Mouse (Mus musculus): ENCODE data around the gene Adgrb3. TPM values are rescaled to one million over a fixed set of nuclear protein-coding genes. Genes with fewer than 3 reads are reported as not detected.

Gene Adgrb3
- polyA plus RNA-seq, 1 experiment from 2014 or later = 14.8 TPM

- H3K4me2 ChIP-seq (replicated peaks; ENCODE audit: low read depth, low read length) = peak overlapping the region; percentile 45
- WGBS = 23% methylated on average over 7 of the region's 7 CpGs
- H3K4me3 ChIP-seq (ENCODE audit: low read depth, low read length) = peak overlapping the region; percentile 42
- H3K4me1 ChIP-seq (replicated peaks; ENCODE audit: control insufficient read depth, insufficient read depth, low read length) = no peaks in the 10 kb centered on the region
- H3K36me3 ChIP-seq (ENCODE audit: control insufficient read depth, insufficient read depth, low read length) = no peaks in the 10 kb centered on the region
- H3K9me3 ChIP-seq (ENCODE audit: control insufficient read depth, low read length) = no peaks in the 10 kb centered on the region
- ATAC-seq (ENCODE audit: low FRiP score) = peak; percentile 69
- H3K9ac ChIP-seq (ENCODE audit: low read depth, low read length) = peak overlapping the region; percentile 52
- DNase-seq (ENCODE audit: low spot score) = peak; percentile 16
- H3K27me3 ChIP-seq (ENCODE audit: control insufficient read depth, insufficient read depth, low read length) = no peaks in the 10 kb centered on the region
- H3K27ac ChIP-seq (ENCODE audit: low read depth, low read length) = peak overlapping the region; percentile 74
Measured at GRCm38 (mm10) chr1:25229245-25229750, 600.2 kb downstream of the Adgrb3 start.

DNA sequence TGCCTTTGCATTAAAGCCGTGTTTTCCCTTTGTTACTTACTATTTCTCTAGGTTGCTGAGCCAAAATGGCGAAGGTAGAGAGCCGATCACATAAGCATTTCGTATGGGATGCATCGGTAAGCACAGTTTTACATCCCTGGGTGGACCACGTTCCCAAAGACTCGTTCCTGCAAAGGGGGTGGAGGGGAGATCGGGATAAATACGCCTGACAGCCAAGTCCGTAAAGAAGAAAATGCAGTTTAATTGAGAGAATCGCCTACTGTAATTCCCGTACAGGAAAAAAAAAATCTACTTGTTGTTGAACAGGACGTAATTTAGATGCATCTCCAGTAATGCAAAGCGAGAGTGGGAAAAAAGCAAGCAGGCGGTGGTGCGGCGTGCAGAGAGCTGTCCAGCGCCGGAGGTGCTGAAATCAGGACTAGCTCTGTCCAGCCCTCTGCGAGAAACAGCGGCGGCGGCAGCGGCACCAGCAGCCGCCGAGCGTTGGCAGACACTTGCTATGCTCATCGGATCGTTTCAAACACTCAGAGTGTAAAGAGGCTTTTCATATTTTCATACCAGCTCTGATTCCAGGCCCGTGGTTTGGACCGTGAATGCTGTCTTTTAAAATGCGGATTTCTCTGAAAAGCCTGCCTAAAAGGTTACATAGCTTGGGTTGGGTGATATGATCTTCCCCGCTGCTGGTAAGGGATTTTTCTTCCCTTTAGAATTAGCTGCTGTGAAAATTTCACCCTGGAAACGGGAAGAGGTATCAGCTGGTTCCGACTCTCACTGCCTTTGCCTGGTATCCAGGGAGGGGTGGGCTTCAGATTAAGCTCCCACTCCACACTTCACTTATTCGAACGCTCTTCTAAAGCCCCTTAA is 600.9 kb downstream of the Adgrb3 start:
- WGBS = 5% methylated on average over 37 of the region's 37 CpGs
- H3K9me3 ChIP-seq (ENCODE audit: control insufficient read depth, low read length) = no peaks in the 10 kb centered on the region
- DNase-seq (ENCODE audit: low spot score) (peak; percentile 87), ATAC-seq (ENCODE audit: low FRiP score) (peak; percentile 91)
- no peaks in the 10 kb centered on the region for H3K27me3 ChIP-seq (ENCODE audit: control insufficient read depth, insufficient read depth, low read length)
- H3K9ac ChIP-seq (ENCODE audit: low read depth, low read length) = peak overlapping the region; percentile 52
- H3K4me2 ChIP-seq (replicated peaks; ENCODE audit: low read depth, low read length) = peak overlapping the region; percentile 45
- no peaks in the 10 kb centered on the region for H3K4me1 ChIP-seq (replicated peaks; ENCODE audit: control insufficient read depth, insufficient read depth, low read length)
- peak overlapping the region; percentile 42 for H3K4me3 ChIP-seq (ENCODE audit: low read depth, low read length)
- no peaks in the 10 kb centered on the region for H3K36me3 ChIP-seq (ENCODE audit: control insufficient read depth, insufficient read depth, low read length)
- H3K27ac ChIP-seq (ENCODE audit: low read depth, low read length) = peak overlapping the region; percentile 74

- DNase-seq (ENCODE audit: low spot score) = no peak
- Histone ChIP-seq H3K4me3 (ENCODE audit: low read depth, low read length) (peak overlapping the region; percentile 42), H3K9ac (ENCODE audit: low read depth, low read length) (peak overlapping the region; percentile 52), H3K9me3 (ENCODE audit: control insufficient read depth, low read length) (no peaks in the 10 kb centered on the region), H3K36me3 (ENCODE audit: control insufficient read depth, insufficient read depth, low read length) (no peaks in the 10 kb centered on the region), H3K27me3 (ENCODE audit: control insufficient read depth, insufficient read depth, low read length) (no peaks in the 10 kb centered on the region), H3K27ac (ENCODE audit: low read depth, low read length) (peak overlapping the region; percentile 74), H3K4me2 (replicated peaks; ENCODE audit: low read depth, low read length) (peak overlapping the region; percentile 45), H3K4me1 (replicated peaks; ENCODE audit: control insufficient read depth, insufficient read depth, low read length) (no peaks in the 10 kb centered on the region)
- WGBS = 51% methylated on average over 3 of the region's 3 CpGs
- no peak for ATAC-seq (ENCODE audit: low FRiP score)
Measured at GRCm38 (mm10) chr1:25227880-25228279, 601.6 kb downstream of the Adgrb3 start.

- Histone ChIP-seq H3K9ac (ENCODE audit: low read depth, low read length) (no peak overlapping the region), H3K27me3 (ENCODE audit: control insufficient read depth, insufficient read depth, low read length) (no peaks in the 10 kb centered on the region), H3K9me3 (ENCODE audit: control insufficient read depth, low read length) (no peaks in the 10 kb centered on the region), H3K4me2 (replicated peaks; ENCODE audit: low read depth, low read length) (no peak overlapping the region), H3K36me3 (ENCODE audit: control insufficient read depth, insufficient read depth, low read length) (no peaks in the 10 kb centered on the region), H3K4me1 (replicated peaks; ENCODE audit: control insufficient read depth, insufficient read depth, low read length) (no peaks in the 10 kb centered on the region), H3K27ac (ENCODE audit: low read depth, low read length) (no peak overlapping the region), H3K4me3 (ENCODE audit: low read depth, low read length) (no peak overlapping the region)
- DNase-seq (ENCODE audit: low spot score) = peak; percentile 9
- ATAC-seq (ENCODE audit: low FRiP score) = peak; percentile 51; the same call in 1 of the 2 replicates
- 51% methylated on average over 5 of the region's 5 CpGs for WGBS
Measured at GRCm38 (mm10) chr1:25204636-25205035, 624.9 kb downstream of the Adgrb3 start.

DNA sequence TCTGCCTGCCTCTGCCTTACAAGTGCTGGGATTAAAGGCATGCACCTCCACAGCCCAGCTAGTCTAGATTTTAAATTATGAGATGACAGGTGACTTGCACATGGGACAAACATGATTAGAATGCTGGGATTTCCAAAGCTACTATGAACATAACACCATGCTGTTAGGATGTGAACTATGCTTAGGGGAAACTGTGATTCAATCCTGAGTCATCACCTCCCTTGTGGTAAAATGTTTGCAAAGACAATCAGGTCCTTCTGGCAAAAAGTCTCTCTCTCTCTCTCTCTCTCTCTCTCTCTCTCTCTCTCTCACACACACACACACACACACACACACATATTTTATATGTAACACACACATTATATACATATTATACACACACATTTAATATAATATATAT is 630.1 kb downstream of the Adgrb3 start:
- Histone ChIP-seq H3K9me3 (ENCODE audit: control insufficient read depth, low read length) (no peaks in the 10 kb centered on the region), H3K4me2 (replicated peaks; ENCODE audit: low read depth, low read length) (no peak overlapping the region), H3K4me3 (ENCODE audit: low read depth, low read length) (no peak overlapping the region), H3K36me3 (ENCODE audit: control insufficient read depth, insufficient read depth, low read length) (no peaks in the 10 kb centered on the region), H3K4me1 (replicated peaks; ENCODE audit: control insufficient read depth, insufficient read depth, low read length) (no peaks in the 10 kb centered on the region), H3K27ac (ENCODE audit: low read depth, low read length) (no peak overlapping the region), H3K9ac (ENCODE audit: low read depth, low read length) (no peak overlapping the region), H3K27me3 (ENCODE audit: control insufficient read depth, insufficient read depth, low read length) (no peaks in the 10 kb centered on the region)
- DNase-seq (ENCODE audit: low spot score) (no peak), ATAC-seq (ENCODE audit: low FRiP score) (no peak)

DNA sequence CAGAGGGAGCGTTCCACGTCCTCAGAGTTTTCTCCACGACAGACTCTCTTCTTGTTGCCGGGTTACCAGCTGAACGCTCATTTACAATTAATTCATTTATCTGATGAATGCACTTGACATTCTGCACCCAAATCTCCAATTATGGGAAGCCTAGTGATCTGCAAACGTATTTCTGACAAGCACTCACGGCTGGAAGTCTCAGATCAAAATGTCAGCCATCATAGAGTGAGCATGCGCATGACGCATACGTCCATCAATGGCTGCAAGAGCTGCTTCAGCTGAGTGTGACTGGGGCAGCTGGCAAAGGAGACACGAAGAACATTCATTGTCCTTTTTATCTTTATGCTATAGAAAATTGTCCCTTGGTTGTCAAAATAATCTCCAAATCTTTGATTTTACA is 637.5 kb downstream of the Adgrb3 start:
- H3K4me2 ChIP-seq (replicated peaks; ENCODE audit: low read depth, low read length) = no peak overlapping the region
- H3K4me3 ChIP-seq (ENCODE audit: low read depth, low read length) = no peak overlapping the region
- H3K36me3 ChIP-seq (ENCODE audit: control insufficient read depth, insufficient read depth, low read length) = no peaks in the 10 kb centered on the region
- H3K27ac ChIP-seq (ENCODE audit: low read depth, low read length) = no peak overlapping the region
- no peak for ATAC-seq (ENCODE audit: low FRiP score)
- no peak for DNase-seq (ENCODE audit: low spot score)
- no peaks in the 10 kb centered on the region for H3K4me1 ChIP-seq (replicated peaks; ENCODE audit: control insufficient read depth, insufficient read depth, low read length)
- no peak overlapping the region for H3K9ac ChIP-seq (ENCODE audit: low read depth, low read length)
- no peaks in the 10 kb centered on the region for H3K9me3 ChIP-seq (ENCODE audit: control insufficient read depth, low read length)
- WGBS = 65% methylated on average over 11 of the region's 11 CpGs
- no peaks in the 10 kb centered on the region for H3K27me3 ChIP-seq (ENCODE audit: control insufficient read depth, insufficient read depth, low read length)

DNA sequence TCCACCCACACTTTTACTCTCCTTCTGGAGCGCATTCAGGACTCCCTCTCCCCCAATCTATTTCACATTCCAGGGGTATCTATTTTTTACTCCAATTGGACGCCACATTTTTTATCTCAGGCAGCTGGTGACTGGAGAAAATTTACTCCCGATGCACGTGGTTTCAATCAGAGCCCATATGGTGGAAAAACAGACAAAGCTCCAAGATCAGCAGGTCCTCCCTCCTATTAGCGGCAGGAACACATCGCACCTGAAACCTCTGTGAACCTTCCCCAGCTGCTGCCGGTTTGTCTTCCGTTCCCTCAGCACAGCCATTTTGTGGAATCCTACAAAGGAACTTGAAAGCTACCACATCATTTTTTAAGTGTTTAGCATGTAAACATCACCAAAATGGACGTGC is 640.2 kb downstream of the Adgrb3 start:
- H3K27me3 ChIP-seq (ENCODE audit: control insufficient read depth, insufficient read depth, low read length) = no peaks in the 10 kb centered on the region
- no peaks in the 10 kb centered on the region for H3K36me3 ChIP-seq (ENCODE audit: control insufficient read depth, insufficient read depth, low read length)
- no peaks in the 10 kb centered on the region for H3K4me1 ChIP-seq (replicated peaks; ENCODE audit: control insufficient read depth, insufficient read depth, low read length)
- H3K9me3 ChIP-seq (ENCODE audit: control insufficient read depth, low read length) = no peaks in the 10 kb centered on the region
- no peak overlapping the region for H3K4me2 ChIP-seq (replicated peaks; ENCODE audit: low read depth, low read length)
- peak; percentile 23 for DNase-seq (ENCODE audit: low spot score)
- H3K27ac ChIP-seq (ENCODE audit: low read depth, low read length) = no peak overlapping the region
- 73% methylated on average over 9 of the region's 9 CpGs for WGBS
- no peak for ATAC-seq (ENCODE audit: low FRiP score)
- no peak overlapping the region for H3K9ac ChIP-seq (ENCODE audit: low read depth, low read length)
- H3K4me3 ChIP-seq (ENCODE audit: low read depth, low read length) = no peak overlapping the region

DNA sequence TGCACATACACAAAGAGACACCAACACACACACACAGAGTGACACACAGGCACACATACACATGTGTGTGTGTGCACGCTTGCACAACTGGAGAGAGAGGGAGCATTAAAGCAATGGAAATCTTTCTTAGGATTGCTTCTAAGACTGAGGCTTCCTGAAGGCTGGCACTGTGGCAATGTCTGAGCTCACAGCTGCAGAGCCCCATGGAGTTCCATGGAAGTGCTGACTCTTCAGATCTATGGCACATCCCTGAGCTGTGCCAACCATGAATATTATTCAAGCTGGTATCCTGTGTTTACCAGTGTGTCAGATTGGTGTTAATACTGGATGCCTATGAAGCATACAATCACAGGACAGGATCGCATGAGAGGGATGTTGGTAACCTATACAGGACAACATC is 643.6 kb downstream of the Adgrb3 start:
- Histone ChIP-seq H3K4me3 (ENCODE audit: low read depth, low read length) (no peak overlapping the region), H3K4me1 (replicated peaks; ENCODE audit: control insufficient read depth, insufficient read depth, low read length) (no peaks in the 10 kb centered on the region), H3K9me3 (ENCODE audit: control insufficient read depth, low read length) (no peaks in the 10 kb centered on the region), H3K27me3 (ENCODE audit: control insufficient read depth, insufficient read depth, low read length) (no peaks in the 10 kb centered on the region), H3K36me3 (ENCODE audit: control insufficient read depth, insufficient read depth, low read length) (no peaks in the 10 kb centered on the region), H3K27ac (ENCODE audit: low read depth, low read length) (no peak overlapping the region), H3K9ac (ENCODE audit: low read depth, low read length) (no peak overlapping the region), H3K4me2 (replicated peaks; ENCODE audit: low read depth, low read length) (no peak overlapping the region)
- WGBS = 90% methylated on average over 2 of the region's 2 CpGs
- ATAC-seq (ENCODE audit: low FRiP score) (no peak), DNase-seq (ENCODE audit: low spot score) (no peak)

- H3K9me3 ChIP-seq (ENCODE audit: control insufficient read depth, low read length) = no peaks in the 10 kb centered on the region
- H3K4me1 ChIP-seq (replicated peaks; ENCODE audit: control insufficient read depth, insufficient read depth, low read length) = no peaks in the 10 kb centered on the region
- H3K4me2 ChIP-seq (replicated peaks; ENCODE audit: low read depth, low read length) = no peak overlapping the region
- WGBS = 68% methylated on average over 2 of the region's 2 CpGs
- no peak overlapping the region for H3K9ac ChIP-seq (ENCODE audit: low read depth, low read length)
- no peak overlapping the region for H3K27ac ChIP-seq (ENCODE audit: low read depth, low read length)
- ATAC-seq (ENCODE audit: low FRiP score) = no peak
- H3K27me3 ChIP-seq (ENCODE audit: control insufficient read depth, insufficient read depth, low read length) = no peaks in the 10 kb centered on the region
- H3K4me3 ChIP-seq (ENCODE audit: low read depth, low read length) = no peak overlapping the region
- no peak for DNase-seq (ENCODE audit: low spot score)
- no peaks in the 10 kb centered on the region for H3K36me3 ChIP-seq (ENCODE audit: control insufficient read depth, insufficient read depth, low read length)
Measured at GRCm38 (mm10) chr1:25181881-25182280, 647.6 kb downstream of the Adgrb3 start.

All from hindbrain, embryonic 11.5 days (tissue).